Mouse (Mus musculus): ENCODE measurements around the gene Cetn4. TPM values are rescaled to one million over a fixed set of nuclear protein-coding genes. Genes with fewer than 3 reads are reported as not detected.

Gene Cetn4
- total RNA-seq, 2 experiments from 2014 or later, result 9.1 to 9.3 TPM

DNA sequence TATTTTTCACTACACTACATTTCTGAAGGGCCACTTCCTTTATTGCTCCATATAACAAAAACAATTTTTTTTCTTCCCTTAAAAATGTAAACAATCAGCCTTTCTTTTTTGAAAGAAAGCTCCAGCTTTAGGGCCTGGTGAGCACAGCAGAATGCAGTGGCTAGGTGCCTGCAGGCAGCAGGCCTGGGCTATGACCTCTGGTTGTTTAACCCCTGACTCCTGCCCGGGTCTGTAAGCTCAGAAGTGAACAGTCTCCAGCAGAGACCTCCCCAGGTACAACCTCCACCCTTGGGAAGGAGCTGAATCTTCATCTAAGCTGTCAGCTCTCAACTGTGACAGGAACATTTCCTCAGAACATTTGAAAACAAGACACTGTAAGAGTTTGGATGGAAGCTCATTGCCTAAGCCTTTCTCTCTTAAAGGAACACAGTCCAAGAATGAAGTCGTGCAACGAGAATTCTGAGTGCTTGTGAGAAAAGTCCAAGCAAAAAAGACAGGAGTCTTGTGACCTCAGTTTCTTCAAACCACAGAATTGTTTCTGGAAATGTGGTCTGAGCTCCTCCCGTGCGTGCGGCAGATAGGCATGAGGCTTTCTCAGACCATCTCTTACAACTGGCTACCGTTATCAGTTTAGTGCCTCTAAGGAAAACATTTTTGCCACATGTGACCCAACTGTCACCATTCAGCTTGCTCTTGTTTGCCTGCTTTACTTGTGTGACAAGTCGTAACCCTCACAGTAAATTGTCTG, 8.9 kb downstream of the Cetn4 start:
- DNase-seq (ENCODE audit: low spot score in 2 of 2), result no peak

DNA sequence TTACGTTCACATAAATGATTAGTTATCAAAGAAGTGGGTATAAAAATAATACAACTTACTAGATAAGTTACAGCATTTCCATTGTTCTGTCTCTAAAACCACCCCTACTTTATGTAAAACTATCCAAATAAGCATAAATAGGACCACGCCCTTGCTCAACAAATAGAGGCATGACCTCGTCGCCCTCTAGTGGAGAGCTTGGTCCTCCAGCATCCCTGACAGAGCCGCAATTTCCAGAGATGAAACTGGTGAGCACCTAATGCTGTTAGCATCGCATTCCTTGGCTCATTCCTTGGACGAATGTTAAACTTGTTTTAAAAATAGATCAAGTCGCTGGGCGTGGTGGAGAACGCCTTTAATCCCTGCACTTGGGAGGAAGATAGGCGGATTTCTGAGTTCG, 9.8 kb downstream of the Cetn4 start:
- peak; percentile 16 to 32 for DNase-seq (ENCODE audit: low spot score in 2 of 2)

DNA sequence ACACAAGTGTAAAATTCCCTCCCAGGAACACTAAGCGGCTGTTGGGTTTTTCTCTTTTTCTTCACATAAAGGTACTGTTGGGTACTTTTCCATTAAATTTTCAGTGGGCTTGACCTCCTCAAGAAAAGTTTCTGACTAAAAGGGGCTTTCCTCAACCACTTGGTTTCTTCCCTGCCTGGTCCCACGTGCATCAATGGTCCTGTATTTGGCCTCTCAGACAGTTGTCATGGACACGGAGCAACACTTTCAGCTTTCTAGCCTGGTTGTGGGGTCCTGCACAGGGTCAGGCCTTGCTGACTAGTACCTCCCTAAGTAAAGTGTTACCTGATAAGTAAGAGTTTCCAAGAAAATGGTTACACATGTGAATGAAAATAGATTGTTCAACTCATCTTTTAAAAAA, 13.0 kb downstream of the Cetn4 start:
- no peak for DNase-seq (ENCODE audit: low spot score in 2 of 2)

DNA sequence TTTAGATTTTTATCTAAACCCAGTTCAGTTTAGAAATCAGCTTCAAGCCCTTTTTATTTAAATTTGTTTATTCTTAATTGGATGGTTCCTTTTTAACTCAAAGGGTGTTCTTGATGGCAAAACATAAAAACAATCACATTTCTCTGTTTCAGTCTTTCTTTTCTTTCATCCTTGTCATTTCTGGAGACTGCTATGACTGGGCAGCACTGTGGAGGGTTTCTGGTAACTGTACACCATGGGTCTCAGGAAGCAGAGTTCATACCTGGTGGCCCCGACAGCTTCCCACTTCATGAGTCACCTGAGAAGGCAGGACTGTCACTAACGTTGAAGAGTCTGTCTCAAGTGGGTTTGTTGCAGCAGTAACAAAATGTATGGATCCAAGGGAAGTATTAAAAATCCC, 19.9 kb downstream of the Cetn4 start:
- no peak for DNase-seq (ENCODE audit: low spot score in 2 of 2)

DNA sequence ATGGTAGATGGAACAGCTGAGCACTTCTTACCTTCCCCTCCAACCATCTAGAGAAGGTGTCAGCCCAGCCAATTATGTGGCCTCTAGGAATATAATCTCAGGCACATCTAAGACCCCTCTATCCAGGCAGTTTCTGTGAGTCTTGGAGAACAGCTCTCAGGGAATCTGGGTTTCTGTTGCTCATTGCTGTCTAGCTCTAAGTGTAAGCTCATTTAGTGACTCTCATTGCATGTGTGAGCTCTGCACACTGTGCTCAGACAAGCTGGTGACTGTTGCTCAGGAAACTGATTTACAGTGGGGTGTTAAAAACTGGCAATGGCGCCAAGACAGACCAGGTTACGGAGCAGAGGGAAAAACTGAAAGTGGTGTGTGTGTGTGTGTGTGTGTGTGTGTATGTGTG, 20.6 kb downstream of the Cetn4 start:
- DNase-seq (ENCODE audit: low spot score in 2 of 2), result peak in 1 of 2 experiments; percentile 12

DNA sequence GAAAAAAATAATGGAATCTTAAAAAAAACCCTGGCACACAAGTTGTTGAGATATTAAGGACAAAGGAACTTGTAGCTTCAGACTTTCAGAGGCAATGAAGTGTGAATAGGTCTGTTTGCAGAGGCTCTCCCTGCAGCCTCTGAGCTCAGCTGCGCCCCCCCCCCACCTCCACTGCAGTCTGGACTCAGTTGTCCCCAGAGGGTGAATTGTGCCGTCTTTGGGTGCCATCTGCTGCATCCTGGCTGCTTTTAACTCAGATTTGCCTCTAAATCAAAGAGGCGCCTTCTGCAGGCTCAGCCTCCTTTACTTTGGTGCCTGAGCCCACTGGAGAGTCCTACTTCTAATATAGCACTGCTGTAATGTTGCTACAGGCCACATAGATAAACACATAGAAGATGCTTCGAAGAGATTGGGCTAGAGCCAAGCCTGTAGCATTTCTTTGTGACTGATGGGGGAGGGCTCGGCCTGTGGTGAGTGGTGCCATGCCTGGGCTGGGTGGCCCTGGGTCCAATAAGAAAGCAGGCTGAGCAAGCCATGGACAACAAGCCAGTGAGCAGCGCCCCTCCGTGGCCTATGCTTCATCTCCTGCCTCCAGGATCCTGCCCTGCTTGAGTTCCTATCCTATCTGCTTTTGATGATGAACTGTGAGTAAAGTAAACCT, 21.5 kb downstream of the Cetn4 start:
- peak; percentile 13 to 58 for DNase-seq (ENCODE audit: low spot score in 2 of 2)

DNA sequence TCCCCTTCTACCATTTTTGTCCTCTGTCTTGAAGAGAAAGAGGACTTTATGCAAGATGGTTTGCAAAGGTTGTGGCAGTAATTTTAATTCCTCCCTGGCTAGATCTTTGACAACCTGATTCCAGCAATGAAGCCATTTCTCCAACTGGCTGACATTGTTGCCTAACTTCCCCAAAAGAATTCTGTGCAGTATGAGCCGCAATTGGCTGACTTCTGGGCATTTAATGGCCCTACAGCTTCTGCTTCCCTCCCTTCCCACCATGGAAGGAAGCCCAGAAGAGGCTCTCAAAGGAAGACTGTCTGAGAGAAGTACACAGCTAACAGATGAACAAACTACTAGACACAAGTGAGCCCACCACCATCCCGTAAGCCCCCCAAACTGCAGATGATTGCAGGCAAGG, 23.3 kb downstream of the Cetn4 start:
- DNase-seq (ENCODE audit: low spot score in 2 of 2), result no peak

DNA sequence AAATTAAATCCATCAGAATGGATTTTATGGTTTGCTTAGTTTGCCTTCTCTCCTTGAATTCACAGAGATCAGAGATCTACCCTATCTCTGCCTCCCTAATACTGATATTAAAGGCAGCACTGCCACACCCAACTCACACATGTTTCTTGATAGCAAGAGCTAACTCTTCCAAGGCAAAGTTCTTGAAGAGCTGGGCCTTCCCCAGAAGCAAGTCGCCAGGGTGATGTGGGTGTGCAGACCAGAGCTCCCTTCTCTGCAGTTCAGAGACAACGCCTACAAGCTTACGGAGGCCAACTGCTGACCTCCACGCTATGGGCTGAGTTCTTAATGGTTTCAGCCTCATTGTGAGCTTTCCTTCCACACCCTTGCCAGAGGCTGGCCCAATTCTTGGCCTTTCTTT, 29.3 kb downstream of the Cetn4 start:
- DNase-seq (ENCODE audit: low spot score in 2 of 2), result no peak

DNA sequence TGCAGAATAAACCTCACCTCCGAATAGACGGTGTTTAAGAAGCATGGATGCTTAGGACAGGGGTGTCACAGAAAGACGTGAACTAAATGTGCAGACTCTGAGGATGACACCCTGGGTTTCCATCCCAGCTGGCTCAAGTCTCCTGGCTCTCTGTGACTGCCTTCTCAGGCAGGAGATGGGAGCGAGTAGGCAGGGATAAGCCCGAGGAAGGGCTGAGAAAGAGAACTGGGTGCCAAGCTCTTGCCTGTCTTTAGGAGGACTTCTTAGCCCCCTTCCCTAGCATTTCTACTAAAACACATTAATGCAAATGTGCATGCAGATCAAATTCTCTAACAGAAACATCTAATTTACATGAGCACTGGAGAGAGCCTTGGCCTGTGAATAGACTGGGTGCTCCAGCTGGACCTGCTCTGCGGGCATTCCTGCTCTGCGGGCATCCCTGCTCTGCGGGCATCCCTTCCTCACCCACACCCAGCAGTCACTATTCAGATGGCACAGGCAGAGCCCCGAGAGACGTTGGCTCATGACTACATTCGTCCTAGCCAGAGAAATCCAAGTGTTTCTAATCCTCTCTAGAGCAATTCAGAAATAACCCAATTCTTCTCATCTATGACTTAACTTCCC, 30.1 kb downstream of the Cetn4 start:
- DNase-seq (ENCODE audit: low spot score in 2 of 2), result peak in 1 of 2 experiments; percentile 19

DNA sequence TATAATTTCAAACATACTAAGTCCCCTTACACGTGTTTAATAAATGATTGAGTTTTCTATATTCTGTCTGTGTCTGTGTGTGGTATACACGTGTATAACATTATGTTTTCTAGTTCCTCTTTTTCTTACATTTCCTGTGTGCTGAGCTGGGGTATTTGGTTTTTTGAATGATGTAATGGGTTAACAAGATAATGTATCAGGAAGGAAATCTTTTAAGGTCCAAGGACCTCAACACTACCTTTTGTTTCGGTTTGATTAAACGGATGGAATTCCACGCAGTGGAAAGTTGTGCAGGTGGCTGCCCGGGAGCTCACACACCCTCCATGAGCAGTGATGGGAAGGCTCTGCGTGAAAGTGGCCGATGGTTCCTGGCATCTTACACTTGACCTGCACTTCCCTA, 31.6 kb downstream of the Cetn4 start:
- no peak for DNase-seq (ENCODE audit: low spot score in 2 of 2)

DNA sequence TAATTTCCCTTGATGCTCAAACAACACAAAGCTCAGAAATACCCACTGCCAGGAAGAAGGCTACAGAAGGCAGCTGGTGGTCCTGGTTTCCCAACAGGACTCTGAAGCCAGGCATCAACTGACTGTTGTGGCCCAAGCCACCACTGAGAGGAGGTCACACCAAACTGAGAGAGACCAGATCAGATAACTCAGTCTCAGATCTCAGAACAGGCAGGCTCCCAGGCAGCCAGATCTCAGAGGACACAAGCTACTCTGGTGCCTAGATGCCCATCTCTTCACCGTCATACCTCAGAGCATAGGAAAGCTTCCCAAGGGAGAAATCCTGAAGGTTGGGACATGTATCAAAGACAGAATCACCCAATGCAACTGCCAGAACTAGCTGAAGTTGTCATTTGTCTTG, 32.3 kb downstream of the Cetn4 start:
- no peak for DNase-seq (ENCODE audit: low spot score in 2 of 2)

DNA sequence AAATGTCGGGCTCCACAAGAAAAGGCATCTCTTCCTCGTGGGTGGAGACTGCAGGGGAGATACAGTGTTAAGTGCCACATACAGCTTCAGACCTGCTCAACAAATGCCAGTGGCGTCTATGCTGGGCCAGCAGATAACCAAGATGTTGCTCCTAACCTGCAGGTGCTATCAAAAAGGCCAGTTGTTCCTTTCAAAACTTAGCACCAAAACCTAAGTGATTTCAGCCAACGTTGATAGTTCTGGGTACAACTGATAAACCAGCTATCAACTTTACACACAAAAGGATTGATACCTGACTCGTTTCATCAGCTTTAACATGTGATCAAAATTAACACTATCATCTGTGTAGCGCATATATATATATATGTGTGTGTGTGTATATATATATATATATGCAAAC, 37.8 kb downstream of the Cetn4 start:
- no peak for DNase-seq (ENCODE audit: low spot score in 2 of 2)

DNA sequence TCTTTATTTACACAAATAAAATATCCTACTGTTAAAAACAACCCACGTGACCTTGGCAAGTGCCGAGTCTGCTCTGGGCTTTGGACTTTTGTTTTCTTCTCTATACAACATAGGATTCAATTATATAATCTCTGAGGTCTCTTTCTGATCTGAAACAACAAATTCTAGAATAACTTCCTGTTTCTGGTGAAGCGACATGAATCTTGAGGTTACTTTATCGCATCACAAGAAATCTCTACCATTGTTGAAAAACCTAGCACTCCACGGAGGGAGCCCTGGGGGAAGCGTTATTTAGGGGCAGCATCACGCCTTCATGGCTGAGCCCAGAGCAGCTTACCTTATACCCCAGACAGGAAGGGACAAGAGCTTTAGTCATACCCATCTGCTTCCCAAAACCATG, 39.4 kb downstream of the Cetn4 start:
- no peak for DNase-seq (ENCODE audit: low spot score in 2 of 2)

DNA sequence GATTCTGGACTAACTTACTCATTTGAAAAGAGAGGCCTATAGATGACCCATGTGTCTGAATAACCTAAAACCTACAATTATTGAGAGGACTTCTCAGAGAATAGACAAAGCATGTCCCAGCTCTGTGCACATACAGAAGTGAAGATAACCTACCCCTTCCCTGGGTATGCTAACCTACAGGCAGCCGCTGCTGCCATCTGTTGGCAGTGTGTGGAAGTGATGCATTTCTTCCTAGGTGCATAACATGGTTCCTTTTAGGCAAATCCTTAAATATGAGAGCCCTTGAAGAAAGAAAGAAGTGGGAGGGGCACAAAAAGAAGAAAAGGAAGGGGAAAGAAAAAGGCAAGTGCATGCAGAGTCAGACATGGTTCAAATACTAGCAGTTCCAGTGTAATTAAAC, 41.3 kb downstream of the Cetn4 start:
- DNase-seq (ENCODE audit: low spot score in 2 of 2), result peak; percentile 24 to 56

DNA sequence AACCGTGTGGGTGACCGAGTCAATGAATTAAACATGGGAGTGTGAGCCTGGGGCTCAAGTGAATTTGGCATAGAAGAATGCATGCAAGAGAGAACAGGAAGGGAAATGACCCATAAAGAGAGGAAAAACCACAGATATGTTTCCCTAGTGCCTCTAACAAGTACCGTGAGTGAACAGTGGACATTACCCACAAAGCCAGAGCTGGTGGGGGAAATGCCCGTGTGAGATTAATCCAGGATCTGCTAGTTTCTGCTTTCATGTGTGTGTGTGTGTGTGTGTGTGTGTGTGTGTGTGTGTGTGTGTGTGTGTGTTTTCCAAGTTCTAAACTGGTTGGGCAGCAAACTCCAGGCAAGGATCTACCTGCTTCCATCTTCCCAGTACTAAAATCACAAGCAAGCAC, 42.6 kb downstream of the Cetn4 start:
- DNase-seq (ENCODE audit: low spot score in 2 of 2), result no peak

DNA sequence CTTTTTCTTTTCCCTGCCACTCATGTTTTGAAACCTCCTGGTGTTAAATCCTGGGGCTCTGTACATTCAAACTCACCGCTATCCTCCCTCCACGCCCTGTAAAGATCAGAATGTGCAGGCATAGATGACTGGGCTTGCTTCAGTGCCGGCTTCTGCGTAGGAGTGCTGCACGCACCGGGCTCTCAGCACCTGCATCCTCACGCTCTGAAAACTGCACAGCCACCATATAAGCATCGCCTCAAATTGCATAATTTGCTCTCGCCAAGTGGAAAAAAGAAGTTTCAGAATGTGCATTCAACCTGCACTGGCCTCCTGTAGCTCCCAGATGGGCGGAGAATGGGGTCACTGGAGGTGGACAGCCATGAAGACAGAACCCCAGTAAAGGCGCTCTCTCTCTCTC, 44.2 kb downstream of the Cetn4 start:
- DNase-seq (ENCODE audit: low spot score in 2 of 2), result no peak

DNA sequence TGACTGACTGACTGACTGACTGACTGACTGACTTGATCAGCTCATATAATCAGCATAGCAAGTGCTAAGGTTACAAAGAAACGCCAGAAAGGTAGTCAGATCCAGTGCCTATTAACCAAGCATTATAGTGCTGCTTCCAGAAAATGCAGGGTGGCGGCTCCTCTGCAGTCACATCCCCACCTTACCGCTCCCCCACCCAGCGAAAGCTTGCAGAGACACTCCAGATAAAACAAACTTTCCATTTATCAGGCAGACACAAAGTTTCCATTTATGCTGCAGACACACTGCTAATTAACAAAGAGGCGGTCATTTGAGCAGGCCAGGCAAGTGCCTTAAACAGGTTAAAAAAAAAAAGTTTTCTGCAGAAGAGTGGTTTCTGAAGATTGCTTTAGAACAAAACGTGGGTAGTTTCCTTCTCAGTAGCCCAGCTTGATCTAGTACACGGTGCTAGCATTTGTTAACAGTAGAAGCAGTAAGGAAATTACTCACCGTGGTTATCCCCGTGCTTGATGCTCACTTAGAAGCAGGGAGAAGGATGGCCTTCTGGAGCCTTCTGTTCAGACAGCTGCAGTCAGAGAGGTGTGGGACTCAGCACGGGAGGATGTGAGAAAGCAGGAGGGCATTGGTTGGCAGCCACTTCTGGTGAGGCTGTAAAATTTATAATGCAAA, 53.0 kb downstream of the Cetn4 start:
- DNase-seq (ENCODE audit: low spot score in 2 of 2), result peak; percentile 17 to 26

DNA sequence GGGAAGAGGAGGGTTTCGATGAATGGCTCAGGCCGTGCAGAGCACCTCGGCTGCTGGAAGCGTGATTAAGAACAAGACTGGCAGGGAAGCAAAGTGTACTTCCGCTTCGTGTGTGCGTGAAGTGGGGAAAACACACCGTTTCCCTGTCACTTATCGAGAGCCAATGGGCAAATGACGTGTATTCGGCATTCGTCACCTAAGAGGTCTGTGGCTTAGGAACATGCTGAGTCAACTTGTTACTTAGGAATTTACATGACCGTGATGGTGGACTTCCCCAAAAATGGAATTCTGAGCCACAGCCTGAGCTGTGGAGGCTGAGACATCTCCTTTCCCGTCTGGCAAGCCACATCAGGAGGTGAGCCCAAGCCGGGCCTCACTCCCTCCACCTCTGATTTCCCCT, 54.7 kb downstream of the Cetn4 start:
- no peak for DNase-seq (ENCODE audit: low spot score in 2 of 2)

Data from layer of hippocampus, postnatal 14 days (tissue).